In the genomic region with DNA sequence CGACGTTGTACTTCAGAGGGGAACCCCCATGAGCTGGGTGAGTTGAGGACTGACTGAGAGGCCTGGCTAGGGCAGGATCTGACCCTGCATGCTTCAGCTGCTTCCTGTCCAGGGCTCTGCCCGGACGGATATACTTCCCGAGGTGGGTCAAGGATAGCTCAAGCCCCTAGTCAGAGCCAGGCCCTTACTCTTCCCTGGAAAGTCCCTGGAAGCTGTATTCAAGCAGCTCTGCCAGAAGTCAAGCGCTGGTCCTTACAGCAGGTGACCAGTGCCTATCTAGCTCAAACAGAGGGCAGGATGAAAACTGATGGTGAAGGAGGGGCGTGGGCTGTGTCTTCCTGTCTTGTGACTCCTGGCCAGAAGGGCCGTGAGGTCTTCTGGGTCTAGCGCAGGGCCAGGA, we compare ENCODE assay signal across 22 mouse cellular contexts. TPM values are rescaled to one million over a fixed set of nuclear protein-coding genes. Genes with fewer than 3 reads are reported as not detected.
DNase-seq lines count a peak whose midpoint lies in the region; TF ChIP-seq lines count a peak whose summit lies in the region.
"Had no signal": no experiment of that assay in that cellular context is flagged by ENCODE, and none has a peak within 500 bp of the region (broad histone marks: within the 10 kb centered on the region; RNA-seq: fewer than 3 reads in every experiment).

No protein-coding gene starts in this region.

- no peaks in the 10 kb centered on the region for H3K36me3 ChIP-seq in heart, adult 2 months (ENCODE audit: control insufficient read depth, insufficient read depth, low read length)

- no peak for TF ChIP-seq EP300 in heart, adult 2 months (IDR thresholded peaks at IDR 0.05; ENCODE audit: insufficient read depth, low read depth, low read length)

- H3K27ac ChIP-seq in heart, adult 2 months, result peak overlapping the region; percentile 51
- H3K27ac ChIP-seq in layer of hippocampus, adult 2 months, result peak overlapping the region; percentile 48; the same call in 1 of the 2 replicates
- H3K27ac ChIP-seq in brown adipose tissue, adult 24 weeks (replicated peaks; ENCODE audit: low read depth, low read length), result peak overlapping the region; percentile 61
- H3K27ac ChIP-seq: embryonic facial prominence, embryonic 10.5 days; forebrain, embryonic 10.5 days; hindbrain, embryonic 10.5 days; intestine, embryonic 15.5 days; limb, embryonic 15.5 days; midbrain, embryonic 12.5 days; neural tube, embryonic 15.5 days; stomach, embryonic 15.5 days had no signal

- no peak for TF ChIP-seq CTCF in heart, adult 2 months (IDR thresholded peaks at IDR 0.05)
- TF ChIP-seq CTCF in layer of hippocampus, adult 2 months (conservative IDR thresholded peaks at IDR 0.05), result no peak

- H3K4me3 ChIP-seq in heart, adult 2 months, result no peak overlapping the region
- H3K4me3 ChIP-seq in layer of hippocampus, adult 2 months, result no peak overlapping the region
- peak overlapping the region; percentile 22 for H3K4me3 ChIP-seq in brown adipose tissue, adult 24 weeks (ENCODE audit: insufficient read depth, low read depth, low read length)
- H3K4me3 ChIP-seq: embryonic facial prominence, embryonic 10.5 days; forebrain, embryonic 10.5 days; hindbrain, embryonic 10.5 days; intestine, embryonic 15.5 days; limb, embryonic 15.5 days; midbrain, embryonic 12.5 days; neural tube, embryonic 15.5 days; stomach, embryonic 15.5 days had no signal

- intact Hi-C loops in heart, adult 2 months (cut with DNase I), result no loop called here

- no peak overlapping the region for H3K9ac ChIP-seq in heart, adult 2 months (ENCODE audit: low read depth, low read length)
- H3K9ac ChIP-seq: intestine, embryonic 15.5 days; limb, embryonic 15.5 days; midbrain, embryonic 12.5 days; neural tube, embryonic 15.5 days; stomach, embryonic 15.5 days had no signal

- peaks cover 11% of the 10 kb centered on the region for H3K4me1 ChIP-seq in heart, adult 2 months (ENCODE audit: control insufficient read depth, insufficient read depth, low read length)
- H3K4me1 ChIP-seq in brown adipose tissue, adult 24 weeks (ENCODE audit: control insufficient read depth, insufficient read depth, insufficient read length, low read length), result peaks cover 4% of the 10 kb centered on the region; the same call in 1 of the 2 replicates
- H3K4me1 ChIP-seq: forebrain, embryonic 10.5 days; intestine, embryonic 15.5 days; midbrain, embryonic 12.5 days; stomach, embryonic 15.5 days had no signal

- H3K79me2 ChIP-seq in heart, adult 2 months (replicated peaks; ENCODE audit: control insufficient read depth, insufficient read depth, low read length), result no peaks in the 10 kb centered on the region

- TF ChIP-seq POLR2A in heart, adult 2 months (IDR thresholded peaks at IDR 0.05; ENCODE audit: insufficient read depth, low read depth, low read length), result no peak

- WGBS in heart, adult 2 months, result 40% methylated on average over 9 of the region's 9 CpGs

- no peak for DNase-seq in heart, adult 2 months
- no peak for DNase-seq in heart, postnatal 4 days
- DNase-seq in layer of hippocampus, adult 2 months (ENCODE audit: low spot score in 2 of 2), result no peak
- DNase-seq in layer of hippocampus, adult 18-20 months (ENCODE audit: low spot score in 2 of 2), result no peak
- DNase-seq in kidney, postnatal 25 days, result peak; percentile 29 to 64
- no peak for DNase-seq in cerebellum, postnatal 14 days
- DNase-seq: adrenal gland, postnatal 10 days; cerebellum, adult 9-11 months; gastrocnemius, postnatal 25 days; left cerebral cortex, postnatal 4 days; right cerebral cortex, adult 18-20 months; right cerebral cortex, postnatal 4 days; thymus, postnatal 25 days had no signal

- no peaks in the 10 kb centered on the region for H3K27me3 ChIP-seq in heart, adult 2 months (ENCODE audit: control insufficient read depth, insufficient read depth, low read length)
- H3K27me3 ChIP-seq: intestine, embryonic 15.5 days; limb, embryonic 15.5 days; midbrain, embryonic 12.5 days; neural tube, embryonic 15.5 days; stomach, embryonic 15.5 days had no signal

RNA-seq across cellular contexts. Expression of a gene that starts 12.3 kb away (rescaled TPM):
- 10 to 100 TPM; 15.3 to 19.9 TPM for total RNA-seq in heart, adult 2 months (2021)
- 24.5 and 26.2 TPM in 2 replicates for polyA plus RNA-seq in heart, adult 2 months (2012; rRNA removed)
- total RNA-seq in heart, postnatal 4 days (2021), result 10 to 100 TPM; 23.0 to 23.4 TPM
- 1 to 10 TPM; 6.5 to 7.3 TPM for total RNA-seq in layer of hippocampus, adult 2 months (2021)
- total RNA-seq in layer of hippocampus, adult 18-20 months (2021), result 1 to 10 TPM; 4.7 to 6.1 TPM
- 8.5 and 11.3 TPM in 2 replicates for polyA plus RNA-seq in brown adipose tissue, adult 24 weeks (2012; ENCODE audit: insufficient read depth, insufficient read length, missing spikeins)

RNA-seq across cellular contexts. Expression of a gene that starts 13.9 kb away (rescaled TPM):
- total RNA-seq in heart, adult 2 months (2021), result 10 to 100 TPM; 49.5 to 52.8 TPM
- polyA plus RNA-seq in heart, adult 2 months (2012; rRNA removed), result 40.3 and 51.3 TPM in 2 replicates
- total RNA-seq in heart, postnatal 4 days (2021), result 10 to 100 TPM; 45.0 to 49.2 TPM
- total RNA-seq in layer of hippocampus, adult 2 months (2021), result 10 to 100 TPM; 46.7 to 49.5 TPM
- 10 to 100 TPM; 46.7 to 46.9 TPM for total RNA-seq in layer of hippocampus, adult 18-20 months (2021)
- 8.4 and 11.1 TPM in 2 replicates for polyA plus RNA-seq in brown adipose tissue, adult 24 weeks (2012; ENCODE audit: insufficient read depth, insufficient read length, missing spikeins)

RNA-seq across cellular contexts. Expression of a gene that starts 14.8 kb away (rescaled TPM):
- 10 to 100 TPM; 55.5 to 56.2 TPM for total RNA-seq in heart, adult 2 months (2021)
- polyA plus RNA-seq in heart, adult 2 months (2012; rRNA removed), result 94.2 and 101 TPM in 2 replicates
- 10 to 100 TPM; 87.0 to 99.9 TPM for total RNA-seq in heart, postnatal 4 days (2021)
- 100 to 1,000 TPM; 286 to 314 TPM for total RNA-seq in layer of hippocampus, adult 2 months (2021)
- 100 to 1,000 TPM; 260 to 290 TPM for total RNA-seq in layer of hippocampus, adult 18-20 months (2021)
- polyA plus RNA-seq in brown adipose tissue, adult 24 weeks (2012; ENCODE audit: insufficient read depth, insufficient read length, missing spikeins), result 19.4 and 21.5 TPM in 2 replicates

RNA-seq across cellular contexts. Expression of a gene that starts 44.7 kb away (rescaled TPM):
- total RNA-seq in heart, adult 2 months (2021), result 10 to 100 TPM in 1 of 2 experiments, 1 to 10 TPM in 1; 8.6 to 12.1 TPM
- polyA plus RNA-seq in heart, adult 2 months (2012; rRNA removed), result 19.6 and 20.0 TPM in 2 replicates
- total RNA-seq in heart, postnatal 4 days (2021), result 10 to 100 TPM; 45.2 to 48.6 TPM
- total RNA-seq in layer of hippocampus, adult 2 months (2021), result 100 to 1,000 TPM; 154 to 156 TPM
- total RNA-seq in layer of hippocampus, adult 18-20 months (2021), result 100 to 1,000 TPM; 173 to 175 TPM
- polyA plus RNA-seq in brown adipose tissue, adult 24 weeks (2012; ENCODE audit: insufficient read depth, insufficient read length, missing spikeins), result 0.79 and 2.1 TPM in 2 replicates

RNA-seq across cellular contexts. Expression of a gene that starts 49.3 kb away (rescaled TPM):
- 10 to 100 TPM; 20.9 to 26.1 TPM for total RNA-seq in heart, adult 2 months (2021)
- polyA plus RNA-seq in heart, adult 2 months (2012; rRNA removed), result 35.6 and 57.0 TPM in 2 replicates
- total RNA-seq in heart, postnatal 4 days (2021), result 10 to 100 TPM; 28.4 to 28.7 TPM
- total RNA-seq in layer of hippocampus, adult 2 months (2021), result 1 to 10 TPM; 3.5 to 4.7 TPM
- total RNA-seq in layer of hippocampus, adult 18-20 months (2021), result 1 to 10 TPM; 2.0 to 2.9 TPM
- 297 and 414 TPM in 2 replicates for polyA plus RNA-seq in brown adipose tissue, adult 24 weeks (2012; ENCODE audit: insufficient read depth, insufficient read length, missing spikeins)

Comparison
In these comparisons a context has a peak if more than half of its experiments do, and no peak if none do; other contexts are left out.
1. DNase-seq: peak in kidney, postnatal 25 days (2 of 2); none in heart, adult 2 months (0 of 2), heart, postnatal 4 days (single experiment), layer of hippocampus, adult 2 months (0 of 2), layer of hippocampus, adult 18-20 months (0 of 2) and cerebellum, postnatal 14 days (0 of 2).
2. Peak in every context shown above with its lines, with median percentiles within 50 percentile points of each other: H3K27ac ChIP-seq.